8 mouse cellular contexts compared by ENCODE assay signal in genomic region chr1:165763635-165764372, GRCm38 (mm10). TPM values are rescaled to one million over a fixed set of nuclear protein-coding genes. Genes with fewer than 3 reads are reported as not detected.
DNase-seq lines count a peak whose midpoint lies in the region; ATAC-seq lines count a peak whose summit lies in the region.

Gene Creg1 (plus strand): TSS chr1:165763746.

- H3K4me3 ChIP-seq in heart, embryonic 13.5 days = peak within 1 kb of the TSS; percentile 85
- peak within 1 kb of the TSS; percentile 94 for H3K4me3 ChIP-seq in liver, embryonic 13.5 days (replicated peaks)
- peak within 1 kb of the TSS; percentile 87 for H3K4me3 ChIP-seq in stomach, embryonic 16.5 days (replicated peaks; ENCODE audit: low read length)

- WGBS in heart, embryonic 13.5 days = under 1% methylated on average over 57 of the region's 57 CpGs
- under 1% methylated on average over 57 of the region's 57 CpGs for WGBS in liver, embryonic 13.5 days (ENCODE audit: insufficient replicate concordance)
- under 1% methylated on average over 57 of the region's 57 CpGs for WGBS in stomach, embryonic 16.5 days

- H3K9ac ChIP-seq in heart, embryonic 13.5 days = peak within 1 kb of the TSS; percentile 88
- H3K9ac ChIP-seq in liver, embryonic 13.5 days = peak within 1 kb of the TSS; percentile 98
- H3K9ac ChIP-seq in stomach, embryonic 16.5 days (ENCODE audit: low read length) = peak within 1 kb of the TSS; percentile 81

- H3K9me3 ChIP-seq in heart, embryonic 13.5 days = no peaks in the 10 kb centered on the region
- H3K9me3 ChIP-seq in liver, embryonic 13.5 days (replicated peaks) = no peaks in the 10 kb centered on the region
- no peaks in the 10 kb centered on the region for H3K9me3 ChIP-seq in stomach, embryonic 16.5 days (replicated peaks; ENCODE audit: control insufficient read depth, low read length)

- no peaks in the 10 kb centered on the region for H3K27me3 ChIP-seq in heart, embryonic 13.5 days (replicated peaks)
- H3K27me3 ChIP-seq in liver, embryonic 13.5 days = no peaks in the 10 kb centered on the region
- no peaks in the 10 kb centered on the region for H3K27me3 ChIP-seq in stomach, embryonic 16.5 days (ENCODE audit: control insufficient read depth, insufficient read depth, low read length)

- H3K4me2 ChIP-seq in heart, embryonic 13.5 days = peak within 1 kb of the TSS; percentile 95
- peak within 1 kb of the TSS; percentile 89 for H3K4me2 ChIP-seq in liver, embryonic 13.5 days
- peak within 1 kb of the TSS; percentile 79 for H3K4me2 ChIP-seq in stomach, embryonic 16.5 days (ENCODE audit: low read depth, low read length)

- peaks cover 25% of the 10 kb centered on the region for H3K4me1 ChIP-seq in heart, embryonic 13.5 days
- H3K4me1 ChIP-seq in liver, embryonic 13.5 days (replicated peaks) = peaks cover 58% of the 10 kb centered on the region
- H3K4me1 ChIP-seq in stomach, embryonic 16.5 days (ENCODE audit: control insufficient read depth, insufficient read depth, low read length) = peaks cover 10% of the 10 kb centered on the region; the same call in 1 of the 2 replicates

- DNase-seq in CD4-positive helper T cell, adult 2 months (ENCODE audit: low read depth, low spot score) = peak; percentile 94
- DNase-seq in brain, embryonic 18.5 days (ENCODE audit: low read depth, low spot score) = peak; percentile 75
- peak; percentile 96 for DNase-seq in kidney, postnatal 14 days
- DNase-seq in liver, embryonic 13.5 days = peak; percentile 95
- peak; percentile 91 for DNase-seq in neural tube, embryonic 10.5 days (ENCODE audit: extremely low spot score, low spot score)

- H3K27ac ChIP-seq in heart, embryonic 13.5 days (replicated peaks) = peak within 1 kb of the TSS; percentile 87
- H3K27ac ChIP-seq in liver, embryonic 13.5 days = peak within 1 kb of the TSS; percentile 97
- H3K27ac ChIP-seq in stomach, embryonic 16.5 days (ENCODE audit: low read length) = peak within 1 kb of the TSS; percentile 68

- ATAC-seq in erythroid progenitor cell, adult 5-6 weeks (replicated peaks; ENCODE audit: low FRiP score, poor library complexity, severe bottlenecking) = peak; percentile 83
- peak; percentile 91 for ATAC-seq in heart, embryonic 13.5 days (ENCODE audit: extremely low read depth, insufficient number of reproducible peaks, low FRiP score, low TSS enrichment)
- ATAC-seq in liver, embryonic 13.5 days (ENCODE audit: low read depth) = peak; percentile 87
- peak; percentile 97 for ATAC-seq in stomach, embryonic 16.5 days (ENCODE audit: insufficient read depth, low FRiP score)

- no peaks in the 10 kb centered on the region for H3K36me3 ChIP-seq in heart, embryonic 13.5 days
- peaks cover 15% of the 10 kb centered on the region for H3K36me3 ChIP-seq in liver, embryonic 13.5 days
- no peaks in the 10 kb centered on the region for H3K36me3 ChIP-seq in stomach, embryonic 16.5 days (ENCODE audit: control insufficient read depth, insufficient read depth, low read length)

RNA-seq across cellular contexts. Expression of gene Creg1, which starts in this region (rescaled TPM):
- 514 and 545 TPM in 2 replicates for total RNA-seq in erythroid progenitor cell, adult 5-6 weeks (2015; ENCODE audit: low replicate concordance)
- total RNA-seq in erythroid progenitor cell, adult 5-6 weeks (2017; ENCODE audit: low replicate concordance) = 329 and 433 TPM in 2 replicates
- polyA plus RNA-seq in heart, embryonic 13.5 days (2015; fragmentation: Nextera tagmentation; extraction: Ambion mirVana) = 105 and 110 TPM in 2 replicates
- 334 and 344 TPM in 2 replicates for polyA plus RNA-seq in liver, embryonic 13.5 days (2015; fragmentation: Nextera tagmentation; extraction: Ambion mirVana)
- 90.4 and 90.6 TPM in 2 replicates for polyA plus RNA-seq in stomach, embryonic 16.5 days (2015; fragmentation: Nextera tagmentation; extraction: Ambion mirVana)

Comparison
In these comparisons a context has a peak if more than half of its experiments do, and no peak if none do; other contexts are left out.
1. Peak in every context shown above with its lines: DNase-seq, ATAC-seq, H3K4me3 ChIP-seq and H3K27ac ChIP-seq.